Mouse (Mus musculus): ENCODE results near the gene Got1. TPM values are rescaled to one million over a fixed set of nuclear protein-coding genes. Genes with fewer than 3 reads are reported as not detected.
"Not testable (repeated sequence)": the region's sequence is repeated elsewhere in the genome, so short reads cannot be mapped to it uniquely, and the experiment has no call there.

Gene Got1
- total RNA-seq, 2 experiments from 2014 or later = 310 to 324 TPM

DNA sequence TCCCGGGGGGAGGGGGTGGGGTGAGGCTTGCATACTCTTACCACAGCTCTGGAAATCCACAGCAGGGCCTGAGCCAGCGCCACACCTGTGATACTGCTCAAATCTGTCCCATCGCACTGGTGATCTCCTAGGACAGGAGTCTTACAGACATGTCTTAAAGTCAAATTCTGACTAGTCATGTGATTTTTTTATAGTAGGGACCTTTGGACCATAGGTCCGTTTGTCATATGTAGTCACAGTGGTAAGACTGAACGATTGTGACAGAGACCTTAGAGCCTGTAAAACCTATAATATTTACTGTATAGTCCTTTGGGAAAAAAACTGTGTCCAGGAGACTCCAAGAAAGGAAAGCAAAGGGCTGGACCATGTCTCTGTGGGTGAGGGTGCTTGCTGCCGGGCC lies 30.5 kb downstream of the Got1 start:
- DNase-seq (ENCODE audit: extremely low spot score in 1 of 2, low spot score in 1 of 2) = no peak

DNA sequence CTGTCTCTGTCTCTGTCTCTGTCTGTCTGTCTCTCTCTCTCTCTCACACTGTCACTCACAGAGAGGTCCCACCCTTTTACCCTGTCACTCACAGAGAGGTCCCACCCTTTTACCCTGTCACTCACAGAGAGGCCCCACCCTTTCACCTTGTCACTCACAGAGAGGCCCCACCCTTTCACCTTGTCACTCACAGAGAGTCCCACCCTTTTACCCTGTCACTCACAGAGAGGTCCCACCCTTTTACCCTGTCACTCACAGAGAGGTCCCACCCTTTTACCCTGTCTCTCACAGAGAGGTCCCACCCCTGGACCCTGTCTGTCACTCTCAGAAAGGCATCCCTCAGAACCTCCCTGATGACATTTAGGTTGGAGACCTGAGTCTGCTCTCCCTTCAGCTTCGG lies 31.1 kb downstream of the Got1 start:
- DNase-seq (ENCODE audit: extremely low spot score in 1 of 2, low spot score in 1 of 2) = not testable (repeated sequence)

DNA sequence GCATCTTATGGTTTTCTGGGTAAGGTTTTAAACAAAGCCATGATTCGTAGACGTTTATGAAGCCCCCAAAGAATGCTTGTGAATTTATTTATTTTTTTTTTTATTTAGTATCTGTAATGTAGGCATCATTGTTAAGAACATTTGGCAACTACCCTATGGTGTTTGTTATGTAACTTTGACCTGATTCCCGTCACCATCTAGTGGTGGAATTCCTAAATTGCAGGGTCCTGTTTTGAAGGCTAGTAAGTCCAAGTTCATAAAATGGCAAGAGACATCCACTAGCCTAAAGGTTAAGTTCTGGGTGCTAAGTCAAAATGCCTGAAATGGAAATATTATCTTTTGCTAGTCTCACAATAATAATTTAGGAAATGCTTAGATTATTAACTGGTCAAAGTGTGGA lies 37.0 kb downstream of the Got1 start:
- DNase-seq (ENCODE audit: extremely low spot score in 1 of 2, low spot score in 1 of 2) = no peak

DNA sequence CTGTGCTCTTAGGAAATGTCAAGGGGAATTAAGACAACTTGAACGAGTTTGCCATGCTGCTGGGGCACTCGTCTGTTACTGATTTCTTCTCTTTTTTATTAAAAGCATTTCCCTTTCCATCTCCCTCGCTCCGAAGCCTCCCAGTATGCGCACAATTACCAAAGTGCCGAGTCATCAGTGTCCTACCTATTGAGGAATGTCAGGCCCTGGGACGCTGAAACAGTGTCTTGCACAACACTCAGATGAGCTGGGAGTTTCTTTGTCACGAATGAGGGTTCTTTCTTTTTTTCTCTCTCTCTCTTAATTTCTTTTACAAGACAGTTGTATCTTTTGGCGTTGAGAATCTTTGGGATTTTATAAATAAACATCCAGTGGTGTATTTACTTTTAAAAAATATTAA lies 43.9 kb downstream of the Got1 start:
- no peak for DNase-seq (ENCODE audit: extremely low spot score in 1 of 2, low spot score in 1 of 2)

- no peak for DNase-seq (ENCODE audit: extremely low spot score in 1 of 2, low spot score in 1 of 2)
Measured at GRCm38 (mm10) chr19:43479431-43479830, 45.0 kb downstream of the Got1 start.

- peak in 1 of 2 experiments; percentile 74 for DNase-seq (ENCODE audit: extremely low spot score in 1 of 2, low spot score in 1 of 2)
Measured at GRCm38 (mm10) chr19:43478891-43479290, 45.5 kb downstream of the Got1 start.

- DNase-seq (ENCODE audit: extremely low spot score in 1 of 2, low spot score in 1 of 2) = no peak
Measured at GRCm38 (mm10) chr19:43477436-43477835, 47.0 kb downstream of the Got1 start.

GRCm38 (mm10) chr19:43476063-43476462 lies 48.3 kb downstream of the Got1 start:
- no peak for DNase-seq (ENCODE audit: extremely low spot score in 1 of 2, low spot score in 1 of 2)

GRCm38 (mm10) chr19:43475642-43476041 lies 48.8 kb downstream of the Got1 start:
- no peak for DNase-seq (ENCODE audit: extremely low spot score in 1 of 2, low spot score in 1 of 2)

- no peak for DNase-seq (ENCODE audit: extremely low spot score in 1 of 2, low spot score in 1 of 2)
Measured at GRCm38 (mm10) chr19:43472781-43473180, 51.6 kb downstream of the Got1 start.

- no peak for DNase-seq (ENCODE audit: extremely low spot score in 1 of 2, low spot score in 1 of 2)
Measured at GRCm38 (mm10) chr19:43472331-43472730, 52.1 kb downstream of the Got1 start.

GRCm38 (mm10) chr19:43469333-43469732 lies 55.1 kb downstream of the Got1 start:
- no peak for DNase-seq (ENCODE audit: extremely low spot score in 1 of 2, low spot score in 1 of 2)

DNA sequence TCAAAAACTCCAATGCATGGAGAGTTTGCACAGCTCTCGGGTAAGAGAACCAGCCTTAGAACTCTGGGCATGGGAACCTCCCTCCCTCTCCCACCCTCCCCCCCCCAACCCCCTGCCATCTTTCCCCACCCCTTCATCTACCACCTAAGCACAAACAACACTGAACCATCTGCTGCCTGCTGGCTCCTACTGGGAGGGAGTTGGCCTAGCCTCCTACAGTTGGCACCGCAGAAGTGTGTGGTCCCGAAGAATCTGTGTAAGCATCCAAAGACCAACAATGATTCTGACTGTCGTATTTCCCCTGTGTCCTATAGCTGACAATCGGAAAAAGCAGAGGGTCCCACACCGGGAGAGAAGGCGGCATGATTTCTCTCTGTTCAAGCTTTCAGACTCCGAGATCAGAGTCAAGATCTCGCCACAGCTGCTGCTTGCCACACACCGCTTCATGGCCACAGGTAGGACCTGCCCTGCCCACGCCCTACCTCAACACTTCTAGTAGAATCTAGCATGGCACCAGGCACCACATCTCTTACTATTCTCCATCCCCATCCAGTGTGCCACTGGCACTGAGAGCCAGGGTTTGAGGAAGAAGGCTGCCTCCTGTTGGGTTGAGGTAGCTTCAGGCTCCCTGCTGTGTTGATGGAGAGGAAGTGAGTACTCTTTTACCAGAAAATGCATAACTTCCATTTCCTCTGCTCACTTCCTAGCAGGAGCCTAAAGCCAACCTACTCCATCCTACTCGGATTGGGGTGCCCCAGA lies 56.3 kb downstream of the Got1 start:
- DNase-seq (ENCODE audit: extremely low spot score in 1 of 2, low spot score in 1 of 2) = no peak

- DNase-seq (ENCODE audit: extremely low spot score in 1 of 2, low spot score in 1 of 2) = no peak
Measured at GRCm38 (mm10) chr19:43465601-43466255, 58.7 kb downstream of the Got1 start.

DNA sequence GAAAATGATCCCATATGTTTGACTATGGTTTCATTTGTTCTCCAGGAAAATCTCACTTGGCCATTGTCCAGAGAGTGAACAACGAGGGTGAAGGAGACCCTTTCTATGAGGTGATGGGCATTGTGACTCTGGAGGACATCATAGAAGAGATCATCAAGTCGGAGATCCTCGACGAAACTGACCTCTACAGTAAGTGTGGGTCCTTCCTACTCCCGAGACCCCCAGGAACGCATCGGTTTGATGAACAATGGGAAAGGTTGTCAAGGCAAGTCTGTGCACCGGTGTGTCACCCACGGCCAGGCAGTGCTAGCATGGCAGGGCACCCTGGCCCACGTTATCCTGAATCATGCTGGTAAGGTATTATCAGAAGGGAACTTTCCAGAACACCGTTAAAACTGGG lies 59.3 kb downstream of the Got1 start:
- DNase-seq (ENCODE audit: extremely low spot score in 1 of 2, low spot score in 1 of 2) = no peak

DNA sequence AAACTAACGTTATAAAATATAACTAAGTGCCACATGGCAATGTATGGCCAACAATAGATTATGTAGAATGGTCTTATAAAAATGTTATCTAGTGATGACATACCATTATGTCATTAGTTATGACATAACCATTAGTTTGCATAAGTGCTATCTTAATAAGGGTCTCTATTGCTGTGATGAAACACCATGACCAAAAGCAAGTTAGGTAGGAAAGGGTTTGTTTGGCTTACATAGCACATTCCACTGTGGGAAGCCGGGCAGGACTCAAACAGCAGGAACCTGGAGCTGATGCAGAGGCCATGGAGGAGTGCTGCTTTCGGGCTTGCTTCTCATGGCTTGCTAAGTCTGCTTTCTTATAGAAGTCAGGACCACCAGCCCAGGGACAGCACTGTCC lies 60.1 kb downstream of the Got1 start:
- no peak for DNase-seq (ENCODE audit: extremely low spot score in 1 of 2, low spot score in 1 of 2)

DNA sequence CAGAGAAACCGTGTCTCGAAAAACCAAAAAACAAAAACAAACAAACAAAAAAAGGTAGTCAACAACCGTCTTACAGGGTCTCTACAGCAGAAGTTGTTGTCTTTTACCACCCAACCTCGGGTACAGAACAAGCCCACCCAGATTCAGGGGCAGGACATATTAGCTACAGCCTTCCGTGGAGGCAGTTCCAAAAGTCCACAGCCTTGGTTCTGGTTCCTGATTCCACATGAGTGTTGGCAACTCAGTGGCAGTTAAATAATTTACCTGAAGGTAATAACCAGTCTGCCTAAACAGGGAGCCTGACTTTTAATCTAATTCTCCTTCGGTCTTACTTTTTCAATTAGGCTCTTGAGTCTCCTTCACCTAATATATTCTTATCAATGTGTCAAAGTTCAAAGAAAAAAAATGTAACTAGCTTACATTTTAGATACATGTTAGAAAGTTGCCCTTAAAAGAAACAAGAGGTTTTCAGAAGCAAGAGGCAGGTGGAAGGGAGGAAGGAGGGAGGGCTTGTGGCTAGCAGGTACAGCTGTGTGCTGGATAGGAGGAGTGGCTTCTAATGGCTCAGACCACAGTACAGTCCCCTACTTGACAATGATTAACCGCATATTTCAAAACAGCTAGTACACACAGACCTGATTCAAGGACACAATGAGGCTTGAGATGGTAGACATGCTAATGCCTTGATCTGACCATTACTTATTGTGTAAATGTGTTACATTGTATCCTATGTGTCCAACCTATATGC lies 60.7 kb downstream of the Got1 start:
- no peak for DNase-seq (ENCODE audit: extremely low spot score in 1 of 2, low spot score in 1 of 2)

DNA sequence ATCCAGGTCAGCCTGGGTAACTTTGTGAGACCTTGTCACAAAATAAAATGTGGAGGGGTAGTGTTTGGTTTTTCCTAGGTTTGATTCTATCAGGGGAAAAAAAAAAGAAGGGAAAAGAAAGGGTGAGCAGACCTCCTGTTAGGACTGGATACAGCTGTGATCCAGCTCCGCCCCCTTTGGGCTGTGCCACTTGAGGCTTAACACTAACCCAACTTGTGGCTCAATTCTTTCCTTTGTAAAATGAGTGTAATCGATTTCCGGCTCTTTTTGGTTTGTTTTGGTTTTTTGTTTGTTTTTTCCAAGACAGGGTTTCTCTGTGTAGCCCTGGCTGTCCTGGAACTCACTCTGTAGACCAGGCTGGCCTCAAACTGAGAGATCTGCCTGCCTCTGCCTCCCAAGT lies 62.3 kb downstream of the Got1 start:
- no peak for DNase-seq (ENCODE audit: extremely low spot score in 1 of 2, low spot score in 1 of 2)

- no peak for DNase-seq (ENCODE audit: extremely low spot score in 1 of 2, low spot score in 1 of 2)
Measured at GRCm38 (mm10) chr19:43460481-43460880, 63.9 kb downstream of the Got1 start.

DNA sequence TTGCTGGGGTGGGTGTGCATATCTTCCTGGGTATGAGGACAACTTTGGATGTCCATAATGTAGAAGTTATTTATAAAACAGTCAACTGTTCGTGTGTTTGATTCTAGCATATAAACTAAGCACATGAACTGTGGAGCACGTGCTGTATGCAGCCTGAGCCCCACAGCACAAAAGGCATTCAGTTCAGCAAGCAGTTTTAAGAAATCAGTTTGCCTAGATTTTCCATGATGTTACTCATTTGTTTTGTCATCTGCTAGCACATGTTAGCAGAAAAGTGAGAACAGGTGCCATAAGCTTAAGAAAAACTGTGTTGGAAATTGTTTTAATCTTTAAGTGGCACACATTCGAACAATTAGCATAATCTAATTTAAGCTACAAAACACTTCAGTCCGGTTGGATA lies 64.5 kb downstream of the Got1 start:
- DNase-seq (ENCODE audit: extremely low spot score in 1 of 2, low spot score in 1 of 2) = no peak

DNA sequence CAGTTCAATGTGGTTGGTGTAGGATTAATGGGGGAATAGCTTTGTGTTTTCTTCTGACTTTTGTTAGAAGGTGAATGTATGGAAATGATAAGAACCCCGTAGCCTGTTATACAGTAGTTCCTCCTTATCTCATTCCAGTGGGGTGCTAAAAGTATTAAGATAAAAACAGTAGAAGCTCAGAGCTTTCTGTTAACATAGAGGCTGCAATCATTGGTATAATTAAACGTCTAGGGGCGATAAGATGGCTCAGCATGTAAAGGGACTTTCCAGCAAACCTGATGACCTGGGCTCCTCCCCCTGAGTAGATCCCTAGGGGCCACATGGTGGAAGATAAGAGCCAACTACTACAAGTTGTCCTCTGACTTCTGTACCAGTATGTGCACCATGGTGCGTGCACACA lies 71.4 kb downstream of the Got1 start:
- DNase-seq (ENCODE audit: extremely low spot score in 1 of 2, low spot score in 1 of 2) = no peak
